Mouse (Mus musculus): ENCODE results near the gene Coq4.

The Coq4 gene

GRCm38 (mm10) chr2:29792772-29793487 is 5.6 kb downstream of the Coq4 start:
- DNase-seq (ENCODE audit: extremely low read depth, low read depth, low spot score), result no peak

GRCm38 (mm10) chr2:29802075-29802826 is 15.0 kb downstream of the Coq4 start, which contains the start of gene Slc27a4:
Gene Slc27a4, plus strand, starts transcription at chr2:29802634.
- DNase-seq (ENCODE audit: extremely low read depth, low read depth, low spot score), result peak; percentile 88

- no peak for DNase-seq (ENCODE audit: extremely low read depth, low read depth, low spot score)
These were observed 15.5 kb downstream of the Coq4 start for GRCm38 (mm10) chr2:29802827-29803201.

- no peak for DNase-seq (ENCODE audit: extremely low read depth, low read depth, low spot score)
These were observed 16.1 kb downstream of the Coq4 start for GRCm38 (mm10) chr2:29803400-29803831.

GRCm38 (mm10) chr2:29815678-29816371 is 28.5 kb downstream of the Coq4 start:
- no peak for DNase-seq (ENCODE audit: extremely low read depth, low read depth, low spot score)

GRCm38 (mm10) chr2:29817426-29818232 is 30.3 kb downstream of the Coq4 start:
- DNase-seq (ENCODE audit: extremely low read depth, low read depth, low spot score), result peak; percentile 78

GRCm38 (mm10) chr2:29819363-29819762 is 32.1 kb downstream of the Coq4 start:
- DNase-seq (ENCODE audit: extremely low read depth, low read depth, low spot score), result no peak

GRCm38 (mm10) chr2:29820025-29820817 is 32.9 kb downstream of the Coq4 start, which contains the start of gene Urm1:
Gene Urm1, plus strand, starts transcription at chr2:29820075.
- DNase-seq (ENCODE audit: extremely low read depth, low read depth, low spot score), result no peak

GRCm38 (mm10) chr2:29826318-29826925 is 39.1 kb downstream of the Coq4 start:
- no peak for DNase-seq (ENCODE audit: extremely low read depth, low read depth, low spot score)

GRCm38 (mm10) chr2:29826926-29827708 is 39.8 kb downstream of the Coq4 start:
- peak; percentile 78 for DNase-seq (ENCODE audit: extremely low read depth, low read depth, low spot score)

GRCm38 (mm10) chr2:29827709-29828024 is 40.4 kb downstream of the Coq4 start:
- DNase-seq (ENCODE audit: extremely low read depth, low read depth, low spot score), result no peak

- no peak for DNase-seq (ENCODE audit: extremely low read depth, low read depth, low spot score)
These were observed 43.8 kb downstream of the Coq4 start for GRCm38 (mm10) chr2:29831106-29831505.

- no peak for DNase-seq (ENCODE audit: extremely low read depth, low read depth, low spot score)
These were observed 46.5 kb downstream of the Coq4 start for GRCm38 (mm10) chr2:29833796-29834195.

- DNase-seq (ENCODE audit: extremely low read depth, low read depth, low spot score), result no peak
These were observed 48.2 kb downstream of the Coq4 start for GRCm38 (mm10) chr2:29835391-29835899.

GRCm38 (mm10) chr2:29839460-29839859 is 52.2 kb downstream of the Coq4 start:
- no peak for DNase-seq (ENCODE audit: extremely low read depth, low read depth, low spot score)

GRCm38 (mm10) chr2:29843231-29844105 is 56.2 kb downstream of the Coq4 start:
- no peak for DNase-seq (ENCODE audit: extremely low read depth, low read depth, low spot score)

- DNase-seq (ENCODE audit: extremely low read depth, low read depth, low spot score), result no peak
These were observed 56.8 kb downstream of the Coq4 start for GRCm38 (mm10) chr2:29844115-29844514.

GRCm38 (mm10) chr2:29844661-29845060 is 57.4 kb downstream of the Coq4 start:
- no peak for DNase-seq (ENCODE audit: extremely low read depth, low read depth, low spot score)
